ENCODE assay signal across 18 mouse cellular contexts in genomic region chr15:69554171-69554570, GRCm38 (mm10).
DNase-seq lines count a peak whose midpoint lies in the region; ATAC-seq and TF ChIP-seq lines count a peak whose summit lies in the region.
"Had no signal": no experiment of that assay in that cellular context is flagged by ENCODE, and none has a peak within 500 bp of the region (broad histone marks: within the 10 kb centered on the region; RNA-seq: fewer than 3 reads in every experiment).

No protein-coding gene starts in this region.

- no peak overlapping the region for H3K4me3 ChIP-seq in gastrocnemius, adult 2 months
- H3K4me3 ChIP-seq in intestine, embryonic 15.5 days (replicated peaks) = no peak overlapping the region
- H3K4me3 ChIP-seq: embryonic facial prominence, embryonic 12.5 days; forebrain, embryonic 12.5 days; heart, embryonic 12.5 days; hindbrain, embryonic 10.5 days had no signal

- no peak for ATAC-seq in intestine, embryonic 15.5 days
- ATAC-seq: forebrain, embryonic 16.5 days had no signal

- no peaks in the 10 kb centered on the region for H3K27me3 ChIP-seq in intestine, embryonic 15.5 days (replicated peaks)
- H3K27me3 ChIP-seq: embryonic facial prominence, embryonic 12.5 days; forebrain, embryonic 12.5 days; heart, embryonic 12.5 days had no signal

- DNase-seq in layer of hippocampus, adult 11-12 months (ENCODE audit: low spot score) = peak; percentile 27
- DNase-seq in layer of hippocampus, postnatal 25 days (ENCODE audit: extremely low spot score in 1 of 2, low spot score in 1 of 2) = no peak
- peak; percentile 29 to 32 for DNase-seq in right cerebral cortex, postnatal 10 days (ENCODE audit: low spot score in 2 of 2)
- no peak for DNase-seq in right cerebral cortex, postnatal 25 days
- DNase-seq in layer of hippocampus, adult 9-11 months = peak; percentile 33
- no peak for DNase-seq in ovary, postnatal 10 days (ENCODE audit: low spot score)
- DNase-seq in gastrocnemius, adult 2 months = no peak
- DNase-seq: adrenal gland, postnatal 10 days; cerebellum, adult 11-12 months; cerebellum, adult 9-10 months; cerebellum, postnatal 25 days had no signal

- H3K36me3 ChIP-seq in intestine, embryonic 15.5 days = no peaks in the 10 kb centered on the region
- H3K36me3 ChIP-seq: embryonic facial prominence, embryonic 12.5 days; forebrain, embryonic 12.5 days; heart, embryonic 12.5 days; hindbrain, embryonic 10.5 days had no signal

- no peak overlapping the region for H3K9ac ChIP-seq in intestine, embryonic 15.5 days
- H3K9ac ChIP-seq: embryonic facial prominence, embryonic 12.5 days; forebrain, embryonic 12.5 days; heart, embryonic 12.5 days; hindbrain, embryonic 14.5 days had no signal

- no peaks in the 10 kb centered on the region for H3K4me1 ChIP-seq in intestine, embryonic 15.5 days (replicated peaks)
- H3K4me1 ChIP-seq: embryonic facial prominence, embryonic 12.5 days; forebrain, embryonic 12.5 days had no signal

- WGBS in intestine, embryonic 15.5 days = 83% methylated on average over 3 of the region's 3 CpGs

- intact Hi-C loops in gastrocnemius, adult 2 months (cut with DNase I) = no loop called here

- TF ChIP-seq CTCF in gastrocnemius, adult 2 months (IDR thresholded peaks at IDR 0.05) = no peak

- H3K4me2 ChIP-seq in intestine, embryonic 15.5 days (replicated peaks) = no peak overlapping the region
- H3K4me2 ChIP-seq: embryonic facial prominence, embryonic 12.5 days; forebrain, embryonic 12.5 days; heart, embryonic 12.5 days; hindbrain, embryonic 14.5 days had no signal

- H3K27ac ChIP-seq in gastrocnemius, adult 2 months = no peak overlapping the region
- H3K27ac ChIP-seq in intestine, embryonic 15.5 days = no peak overlapping the region
- H3K27ac ChIP-seq: embryonic facial prominence, embryonic 12.5 days; forebrain, embryonic 12.5 days; hindbrain, embryonic 10.5 days; hindbrain, embryonic 14.5 days had no signal

- no peaks in the 10 kb centered on the region for H3K9me3 ChIP-seq in intestine, embryonic 15.5 days
- H3K9me3 ChIP-seq: embryonic facial prominence, embryonic 12.5 days; forebrain, embryonic 12.5 days; heart, embryonic 12.5 days; hindbrain, embryonic 10.5 days had no signal

Comparison
In these comparisons a context has a peak if more than half of its experiments do, and no peak if none do; other contexts are left out.
1. DNase-seq: peak in layer of hippocampus, adult 11-12 months (single experiment), right cerebral cortex, postnatal 10 days (2 of 2) and layer of hippocampus, adult 9-11 months (single experiment); none in layer of hippocampus, postnatal 25 days (0 of 2), right cerebral cortex, postnatal 25 days (single experiment), ovary, postnatal 10 days (single experiment) and gastrocnemius, adult 2 months (single experiment).